Mouse (Mus musculus) layer of hippocampus, adult 2 months (tissue): ENCODE results near the gene Msi2. TPM values are rescaled to one million over a fixed set of nuclear protein-coding genes. Genes with fewer than 3 reads are reported as not detected.

ENCODE experiments used
- DNase-seq, 2 experiments: peaks; one replicate each; pipeline ENCODE4 v3.0.0; 2022; ENCODE audit warnings: low spot score in 2 of 2
- H3K27ac ChIP-seq: fragments of 200-600 bp; 2 replicates; pipeline ENCODE4 v1.8.1; 2022
- H3K4me3 ChIP-seq: fragments of 200-600 bp; 2 replicates; pipeline ENCODE4 v1.8.1; 2022; ENCODE audit warnings: mild to moderate bottlenecking
- CTCF ChIP-seq: fragments of 200-600 bp; conservative IDR thresholded peaks from 2 replicates; pipeline ENCODE4 v1.8.1; 2022; ENCODE audit warnings: antibody characterized with exemption, mild to moderate bottlenecking, moderate library complexity
- microRNA-seq, 2 experiments: library from miRNA; unstranded; fragments of <30 nt; microRNA quantifications; one replicate each; pipeline ENCODE4 v1.2.0; 2021
- total RNA-seq, 2 experiments: library from RNA; stranded (reverse); gene quantifications; 2 replicates each; pipeline ENCODE4 v1.2.3; 2021

The Msi2 gene
- total RNA-seq, 2 experiments from 2014 or later, result 103 to 114 TPM

- Histone ChIP-seq H3K27ac (no peak within 1 kb of the TSS), H3K4me3 (no peak within 1 kb of the TSS)
- no peak for DNase-seq
- TF ChIP-seq CTCF, result peak; percentile 25; the same call in 1 of the 2 replicates
Observed at GRCm38 (mm10) chr11:88293631-88294393, 424.5 kb downstream of the Msi2 start, which contains the start of gene Ccdc182. TSS of gene Ccdc182 (plus strand) at chr11:88294058.

- peak; percentile 12 to 41 for DNase-seq
- peak; percentile 85 for TF ChIP-seq CTCF
Observed at GRCm38 (mm10) chr11:88291688-88292087, 426.6 kb downstream of the Msi2 start.

GRCm38 (mm10) chr11:88291245-88291644 lies 427.1 kb downstream of the Msi2 start:
- H3K4me3 ChIP-seq, result no peak overlapping the region
- TF ChIP-seq CTCF, result no peak
- no peak for DNase-seq
- no peak overlapping the region for H3K27ac ChIP-seq

More at GRCm38 (mm10) chr11:88291688-88292087, 426.6 kb downstream of the Msi2 start:
- H3K27ac ChIP-seq, result no peak overlapping the region
- no peak overlapping the region for H3K4me3 ChIP-seq

Small RNAs within 50 kb of the gene (microRNA-seq; reads per million reads assigned to microRNA genes)
- gene Mir378b, result 0.37 to 0.96 reads per million in 2 experiments

Other genes starting within 250 kb of the Msi2 start
- gene Akap1, start 146.1 kb upstream of the Msi2 start, total RNA-seq, result 10 to 100 TPM; 38.9 to 40.3 TPM
- gene Scpep1, start 237.0 kb upstream of the Msi2 start, total RNA-seq, result 10 to 100 TPM; 13.2 to 13.9 TPM
- gene Elobl, start 248.4 kb upstream of the Msi2 start, total RNA-seq, result not detected